Mouse (Mus musculus) lung, postnatal 14 days (tissue): Measurements from ENCODE around the gene Camk1.
"Not testable (repeated sequence)": the region's sequence is repeated elsewhere in the genome, so short reads cannot be mapped to it uniquely, and the experiment has no call there.

ENCODE experiments used
- DNase-seq: peaks from one replicate; pipeline ENCODE4 v3.0.0; 2021

The Camk1 gene

DNA sequence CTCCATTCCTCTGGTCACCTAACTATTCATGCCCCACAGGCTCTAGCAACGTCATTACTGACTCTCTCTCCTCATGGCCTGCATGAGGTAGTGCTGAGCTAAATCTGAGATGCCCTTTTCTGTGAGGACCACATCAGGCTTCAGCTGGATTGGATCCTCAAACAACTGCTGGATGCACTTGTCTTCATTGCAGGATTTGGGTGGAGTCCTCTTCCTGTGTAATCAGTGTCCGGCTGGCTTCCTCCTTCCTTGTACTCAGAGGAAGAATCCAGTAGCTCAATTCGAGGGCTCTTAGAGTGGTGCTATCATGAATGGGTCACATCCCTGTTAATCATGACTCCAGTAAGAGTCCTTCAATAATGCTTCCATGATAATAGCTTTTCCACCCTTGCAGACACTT is 9.9 kb upstream of the Camk1 start:
- DNase-seq = no peak

DNA sequence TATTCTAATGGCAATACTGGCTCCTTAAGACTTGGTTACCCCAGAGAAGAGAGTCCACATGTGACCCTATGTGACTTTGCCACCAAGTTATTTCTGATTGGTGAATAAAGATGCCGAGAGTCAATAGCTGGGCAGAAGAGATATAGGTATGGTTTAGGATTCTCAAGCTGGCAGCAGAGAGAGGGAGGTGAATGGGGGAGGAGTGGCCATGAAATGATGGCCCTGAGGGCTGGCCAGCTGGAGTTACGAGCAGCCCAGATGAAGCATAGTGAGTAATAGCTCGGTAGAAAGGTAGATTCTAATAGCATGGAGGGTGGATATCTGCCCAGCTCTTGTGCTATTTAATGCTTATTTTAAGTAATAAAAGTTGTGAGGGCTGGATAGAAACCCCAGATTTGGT is 9.0 kb upstream of the Camk1 start:
- no peak for DNase-seq

DNA sequence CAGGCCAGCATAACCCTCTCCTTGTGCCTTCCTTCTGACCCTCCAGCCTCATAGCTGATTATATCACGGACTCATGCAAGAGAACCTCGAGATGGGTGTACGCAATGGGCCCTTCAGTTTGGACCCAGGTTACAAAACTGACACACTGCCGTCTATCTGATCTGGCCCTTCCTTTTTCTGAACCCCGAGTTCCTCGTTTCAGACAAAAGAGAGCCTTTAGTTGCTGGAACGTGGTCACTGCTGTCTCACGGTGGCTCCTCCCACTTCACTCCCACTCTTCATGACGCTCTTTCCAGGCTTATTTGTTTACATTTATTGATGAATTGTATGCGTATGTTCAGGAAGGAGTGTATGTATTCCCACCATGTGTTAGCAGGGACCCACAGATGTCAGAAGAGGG is 7.9 kb upstream of the Camk1 start:
- DNase-seq = no peak

DNA sequence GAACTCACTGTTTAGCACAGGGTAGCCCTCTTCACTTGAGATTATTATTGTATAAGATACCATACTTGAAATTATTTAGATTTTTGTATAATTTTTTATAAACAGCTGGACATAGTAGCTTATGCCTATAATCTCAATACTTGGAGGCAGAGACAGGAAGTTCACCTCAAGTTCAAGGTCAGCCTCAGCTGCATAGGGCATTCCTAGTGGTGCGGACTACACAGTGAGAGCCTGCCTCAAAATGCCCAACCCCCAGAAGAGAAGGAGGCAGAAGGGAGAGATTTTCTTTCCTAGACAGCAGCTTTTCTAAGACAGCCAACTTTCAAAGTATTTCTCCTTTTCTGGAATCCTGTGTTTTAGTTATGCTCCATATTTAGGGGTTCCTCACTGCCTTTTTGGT is 7.4 kb upstream of the Camk1 start:
- no peak for DNase-seq

DNA sequence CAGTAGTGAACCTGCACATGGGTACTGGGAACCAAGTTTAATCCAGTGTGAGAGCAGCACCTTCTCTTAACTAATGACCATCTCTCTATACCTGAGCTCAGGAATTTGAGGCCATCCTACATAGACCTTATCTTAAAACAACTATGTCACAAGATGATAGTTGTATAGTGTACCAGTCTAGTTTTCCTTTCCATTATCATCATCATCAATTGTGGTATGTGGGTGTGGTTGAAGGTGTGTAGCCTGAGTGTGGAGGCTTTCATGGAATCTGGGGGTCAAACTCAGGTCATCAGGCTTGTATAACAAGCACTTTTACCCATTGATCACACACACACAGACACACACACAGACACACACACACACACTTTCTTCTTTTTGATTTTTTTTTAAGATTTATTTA is 6.8 kb upstream of the Camk1 start:
- DNase-seq = no peak

DNA sequence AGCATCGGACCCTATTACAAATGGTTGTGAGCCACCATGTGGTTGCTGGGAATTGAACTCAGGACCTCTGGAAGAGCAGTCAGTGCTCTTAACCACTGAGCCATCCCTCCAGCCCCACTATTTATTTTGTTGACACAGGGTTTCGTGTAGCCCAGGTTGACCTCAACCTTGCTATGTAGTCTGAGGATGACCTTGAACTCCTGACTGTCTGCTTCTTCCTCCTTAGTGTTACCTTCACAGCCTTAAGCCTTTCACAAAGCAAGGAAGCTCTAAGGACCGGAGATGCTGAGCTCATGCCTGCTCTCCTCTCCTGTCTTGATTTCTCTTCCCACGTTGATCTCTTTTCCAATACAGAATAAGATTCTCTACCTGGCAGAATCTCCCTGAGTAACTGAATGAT is 3.1 kb upstream of the Camk1 start:
- no peak for DNase-seq

DNA sequence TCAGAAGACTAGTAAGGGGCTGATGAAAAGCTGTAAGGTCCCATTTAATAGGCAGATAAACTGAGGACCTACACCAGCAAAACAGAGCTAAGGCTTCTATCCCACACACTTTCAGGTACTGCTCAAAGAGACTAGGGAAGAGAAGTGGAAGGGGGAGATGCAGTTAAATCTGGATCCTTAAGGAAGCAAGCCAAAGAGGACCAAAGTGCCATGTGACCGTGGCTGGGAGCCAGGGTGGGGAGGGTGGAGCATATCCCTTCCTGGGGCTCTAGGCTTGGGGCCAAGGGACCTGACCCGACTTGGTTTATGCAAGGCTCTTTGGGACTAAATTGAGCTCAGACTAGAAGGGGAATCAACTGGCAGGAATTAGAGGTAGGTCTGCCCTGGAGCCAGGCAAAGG is 537 bp upstream of the Camk1 start:
- DNase-seq = peak; percentile 89

DNA sequence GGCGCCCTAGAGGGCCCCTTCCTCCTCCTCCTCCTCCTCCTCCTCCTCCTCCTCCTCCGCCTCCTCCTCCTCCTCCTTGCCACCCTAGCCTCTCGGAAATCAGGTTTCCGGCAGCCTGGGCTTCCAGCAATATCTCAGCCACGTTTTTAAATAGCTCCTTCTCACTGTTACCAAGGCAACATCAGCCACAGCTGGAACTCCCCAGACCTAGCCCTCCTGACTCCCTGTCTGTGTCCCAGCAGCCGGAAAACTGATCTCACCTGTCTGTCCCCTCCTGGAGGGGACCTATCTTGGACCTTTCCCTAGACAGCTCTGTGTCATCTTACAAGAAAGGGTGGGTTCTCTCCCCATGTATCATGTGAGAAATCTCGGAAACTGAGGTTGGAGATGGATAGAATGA is 1.5 kb downstream of the Camk1 start:
- no peak for DNase-seq

DNA sequence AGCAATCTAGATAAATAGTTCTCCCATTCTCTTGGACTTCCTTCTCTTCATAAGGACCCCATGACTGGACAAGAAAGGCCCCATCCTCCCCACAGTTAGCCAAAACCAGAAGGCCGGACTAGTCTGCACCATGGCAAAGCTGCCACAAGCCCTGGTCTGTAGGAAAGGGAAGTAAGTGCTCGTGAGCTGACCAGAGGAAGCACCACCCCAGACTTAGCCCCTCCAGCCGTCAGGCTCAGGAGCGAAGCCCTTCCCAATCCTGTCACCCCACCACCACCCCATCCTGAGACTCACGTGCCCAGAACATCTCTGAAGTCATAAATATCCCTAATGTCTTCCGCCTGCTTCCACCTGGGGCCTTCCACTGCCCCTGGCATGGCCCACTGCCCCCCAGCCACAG is 2.2 kb downstream of the Camk1 start:
- DNase-seq = no peak

DNA sequence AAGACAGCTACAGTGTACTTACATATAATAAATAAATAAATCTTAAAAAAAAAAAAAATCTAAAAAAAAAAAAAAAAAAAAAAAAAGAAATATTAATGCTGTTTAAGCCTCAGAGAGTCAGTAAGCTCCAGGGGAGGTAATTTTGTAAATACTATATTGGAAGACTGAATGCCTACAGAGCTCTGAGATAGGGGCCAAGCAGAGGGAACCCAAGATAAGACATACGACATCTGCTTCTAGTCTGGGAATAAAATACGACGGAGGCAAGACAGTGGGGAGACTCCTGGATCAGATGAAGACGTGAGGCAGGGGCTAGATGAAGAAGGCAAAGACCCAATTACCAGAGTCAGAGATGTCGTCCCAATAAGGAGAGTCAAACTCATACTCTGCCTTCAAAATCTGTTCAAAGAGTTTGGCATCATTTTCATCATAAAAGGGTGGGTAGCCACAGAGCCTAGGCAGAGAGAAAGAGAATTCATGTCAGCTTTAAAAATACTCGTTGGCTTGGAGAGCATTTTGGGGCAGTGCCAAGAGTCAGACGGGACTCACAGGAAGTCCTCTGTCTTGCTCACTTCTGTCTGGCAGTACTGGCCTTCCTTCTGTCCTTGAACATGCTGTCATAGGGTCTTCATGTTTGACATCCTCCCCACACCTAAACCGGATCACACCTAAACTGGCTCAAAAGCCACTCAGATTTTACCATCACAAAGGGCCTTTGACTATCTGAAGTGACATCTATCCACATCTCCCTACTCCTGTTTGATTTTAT is 6.7 kb downstream of the Camk1 start:
- peak; percentile 39 for DNase-seq

DNA sequence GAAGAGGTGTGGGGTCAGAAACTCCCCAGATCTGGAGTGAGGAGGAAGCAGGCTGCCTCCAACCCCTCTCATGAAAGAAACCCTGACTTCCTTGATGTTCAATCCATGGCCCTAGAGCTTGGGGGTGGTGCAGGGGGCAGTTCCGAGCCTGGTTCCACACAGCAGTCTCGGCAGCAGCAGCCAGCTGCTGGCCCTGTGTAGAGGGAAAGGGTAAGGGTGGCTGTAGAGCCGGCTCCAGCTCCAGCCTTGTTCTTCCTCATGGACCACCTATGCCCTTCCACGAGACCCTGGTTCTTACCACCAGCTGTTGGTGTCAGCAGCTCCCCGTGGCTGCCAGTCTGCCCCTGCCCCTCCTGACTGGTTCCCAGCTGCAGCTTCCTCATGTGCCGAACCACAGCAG is 9.6 kb downstream of the Camk1 start:
- DNase-seq = no peak

DNA sequence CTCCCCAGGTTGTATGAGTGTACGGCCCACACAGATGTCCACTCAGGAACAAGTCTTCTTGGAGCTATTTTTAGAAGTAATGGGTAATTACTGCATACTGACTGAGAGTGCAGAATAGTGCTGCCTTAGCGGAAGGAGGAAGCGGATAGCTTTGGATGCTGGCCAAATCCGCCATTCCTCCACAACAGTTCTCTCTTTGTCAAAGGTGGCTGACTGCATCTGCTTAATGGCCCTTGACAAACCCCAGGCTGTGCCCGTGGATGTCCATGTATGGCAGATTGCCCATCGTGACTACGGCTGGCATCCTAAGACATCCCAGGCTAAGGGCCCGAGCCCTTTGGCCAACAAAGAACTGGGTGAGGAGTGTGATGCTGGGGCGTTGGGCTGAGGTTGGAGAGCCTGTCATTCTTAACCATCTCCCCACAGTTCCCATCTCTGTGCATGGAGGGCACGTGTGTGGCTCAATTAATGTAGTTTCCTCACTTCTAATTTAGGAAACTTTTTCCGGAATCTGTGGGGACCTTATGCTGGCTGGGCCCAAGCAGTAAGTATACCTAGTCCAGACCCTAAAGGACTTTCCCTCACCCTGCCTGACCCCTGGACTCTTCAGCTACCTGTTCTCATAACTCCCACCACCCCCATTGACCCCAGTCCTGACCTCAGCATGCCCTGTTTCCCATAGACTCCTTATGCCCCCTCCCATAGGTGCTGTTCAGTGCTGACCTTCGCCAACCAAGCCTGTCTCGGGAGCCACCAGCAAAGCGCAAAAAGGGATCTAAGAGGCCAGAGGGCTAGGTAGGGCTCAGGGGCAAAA is 10.4 kb downstream of the Camk1 start:
- peak; percentile 62 for DNase-seq

DNA sequence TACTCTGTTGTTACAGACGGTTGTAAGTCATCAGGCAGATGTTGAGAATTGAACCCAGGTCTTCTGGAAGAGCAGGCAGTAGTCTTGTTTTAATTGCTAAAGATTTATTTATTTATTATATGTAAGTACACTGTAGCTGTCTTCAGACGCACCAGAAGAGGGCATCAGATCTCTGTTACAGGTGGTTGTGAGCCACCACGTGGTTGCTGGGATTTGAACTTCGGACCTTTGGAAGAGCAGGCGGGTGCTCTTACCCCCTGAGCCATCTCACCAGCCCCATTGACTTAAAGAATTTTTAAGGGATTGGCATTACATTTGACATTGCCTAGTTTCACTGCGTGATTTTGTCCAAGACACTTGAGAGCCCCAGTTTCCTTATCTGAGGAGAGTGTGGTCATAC is 11.1 kb downstream of the Camk1 start:
- DNase-seq = not testable (repeated sequence)

DNA sequence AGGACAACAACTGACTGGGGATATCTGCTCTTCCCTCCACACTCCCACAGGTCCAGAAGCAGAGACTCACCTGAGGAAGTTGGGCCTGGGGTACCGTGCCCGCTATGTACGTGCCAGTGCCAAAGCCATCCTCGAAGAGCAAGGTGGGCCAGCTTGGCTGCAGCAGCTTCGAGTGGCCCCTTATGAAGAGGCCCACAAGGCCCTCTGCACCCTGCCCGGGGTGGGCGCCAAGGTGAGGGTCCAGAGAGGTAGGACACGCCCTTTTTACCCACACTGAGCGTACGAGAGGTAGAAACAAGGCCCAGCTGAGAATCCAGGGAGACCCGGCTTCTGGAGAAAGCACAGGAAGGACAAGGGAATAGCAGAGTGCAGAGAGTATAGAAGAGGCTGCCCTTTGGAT is 12.1 kb downstream of the Camk1 start:
- DNase-seq = no peak

DNA sequence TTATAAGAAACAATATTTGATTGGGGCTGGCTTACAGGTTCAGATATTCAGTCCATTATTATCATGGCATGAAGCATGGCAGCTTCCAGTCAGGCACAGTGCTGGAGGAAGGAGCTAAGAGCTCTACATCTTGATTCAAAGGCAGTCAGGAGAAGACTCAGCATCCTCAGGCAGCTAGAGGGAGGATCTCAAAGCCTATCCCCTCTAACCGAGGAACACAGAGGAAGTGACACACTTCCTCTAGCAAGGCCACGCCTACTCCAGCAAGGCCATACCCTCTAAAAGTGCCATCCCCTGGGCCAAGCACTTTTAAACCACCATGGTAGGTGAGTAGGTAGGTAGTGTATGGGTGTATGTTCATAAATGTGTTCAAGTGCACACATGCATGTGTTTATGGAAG is 13.2 kb downstream of the Camk1 start:
- DNase-seq = no peak

DNA sequence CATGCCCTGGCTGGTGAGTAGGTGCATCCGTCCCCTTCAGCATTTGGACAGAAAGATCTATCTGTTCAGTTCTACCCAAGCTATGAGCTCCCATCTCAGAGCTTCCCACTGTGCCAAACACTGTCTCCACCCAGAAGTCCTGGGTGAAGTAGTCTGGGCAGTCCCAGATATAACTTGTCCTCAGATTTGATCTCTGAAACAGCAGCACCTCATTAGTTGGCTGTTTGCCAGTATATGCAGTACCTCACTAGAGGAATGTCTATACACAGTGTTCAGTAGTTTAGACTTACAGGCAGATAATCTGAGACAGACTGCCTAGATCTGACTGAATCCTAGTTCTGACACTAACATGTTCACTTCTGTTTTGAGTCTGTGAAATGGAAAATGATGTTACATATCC is 14.4 kb downstream of the Camk1 start:
- DNase-seq = no peak

DNA sequence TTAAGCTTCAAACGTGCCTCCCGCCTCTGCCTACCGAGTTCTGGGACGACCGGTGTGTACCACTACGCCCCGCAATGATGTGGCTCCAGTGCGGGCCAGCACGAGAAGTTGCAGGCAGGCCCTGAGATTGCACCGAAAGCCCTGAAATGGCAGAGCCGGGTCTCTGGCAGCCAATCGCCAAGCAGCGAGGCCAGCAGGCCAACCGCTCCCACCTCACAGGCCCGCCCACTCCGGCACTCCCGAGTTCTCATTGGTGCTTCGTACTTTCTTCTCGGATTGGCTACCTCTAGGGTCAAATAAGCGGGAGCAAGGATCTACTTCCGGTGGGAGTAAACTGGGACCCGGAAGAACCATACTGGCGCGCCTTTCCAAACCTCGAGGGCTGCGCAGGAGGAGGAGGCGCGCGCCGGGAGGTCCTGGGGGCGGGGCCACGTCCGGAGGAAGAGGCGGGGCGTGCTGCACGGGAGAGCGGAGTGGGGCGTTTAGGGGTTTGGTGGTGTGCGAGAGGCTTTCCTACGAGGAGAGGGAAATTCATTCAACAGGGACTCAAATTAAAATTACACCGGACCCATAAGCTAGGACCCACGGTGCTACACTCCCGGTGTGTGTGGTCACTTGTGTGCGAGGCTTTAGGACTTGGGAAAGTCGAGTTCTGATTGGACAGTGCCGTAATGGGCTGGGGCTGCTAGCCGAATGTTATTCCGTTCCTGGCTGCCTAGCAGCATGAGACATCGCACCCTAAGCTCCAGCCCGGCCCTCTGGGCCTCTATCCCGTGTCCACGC is 17.1 kb downstream of the Camk1 start, which contains the start of gene Ogg1:
Gene Ogg1, plus strand, starts transcription at position 440 of the 783 bp plus-strand sequence.
- DNase-seq = peak; percentile 96

DNA sequence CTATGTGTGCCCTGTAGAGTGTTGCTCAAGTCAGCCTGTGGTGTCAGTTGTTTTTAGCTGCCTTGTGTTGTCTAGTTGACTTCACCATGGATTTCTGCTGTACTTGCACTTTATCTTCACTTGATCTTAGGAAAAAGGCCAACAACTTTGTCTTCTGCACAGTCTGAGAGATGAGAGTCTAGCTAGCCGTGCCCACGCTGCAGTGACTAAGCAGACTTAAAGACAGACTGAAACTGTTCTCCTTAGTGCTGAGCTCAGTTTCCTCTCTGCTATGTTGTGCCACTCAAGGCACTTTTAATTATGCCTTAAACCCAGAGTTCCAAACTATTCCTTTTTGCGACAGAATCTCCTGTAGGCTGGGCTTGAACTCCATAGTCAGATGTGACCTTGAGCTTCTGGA is 27.8 kb downstream of the Camk1 start:
- no peak for DNase-seq

DNA sequence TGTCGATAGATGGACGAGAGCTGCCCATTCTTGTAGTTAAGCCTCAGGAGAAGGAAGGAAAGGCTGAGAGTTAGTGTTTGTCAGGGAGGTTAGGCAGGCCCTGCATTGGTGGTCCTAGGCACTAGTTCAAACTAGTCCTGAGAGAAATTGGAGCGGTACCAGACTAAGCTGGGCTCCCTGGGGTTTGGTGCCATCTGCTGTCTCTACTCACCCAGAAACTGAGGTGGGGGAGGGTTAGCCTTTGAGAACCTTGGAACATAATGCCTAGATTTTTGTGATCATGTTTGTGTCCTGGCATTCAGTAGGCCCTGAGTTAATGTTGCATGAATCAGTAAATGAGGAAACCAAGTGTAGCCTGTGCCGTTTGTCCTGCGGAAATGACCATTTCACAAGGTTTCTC is 35.6 kb downstream of the Camk1 start:
- DNase-seq = no peak

DNA sequence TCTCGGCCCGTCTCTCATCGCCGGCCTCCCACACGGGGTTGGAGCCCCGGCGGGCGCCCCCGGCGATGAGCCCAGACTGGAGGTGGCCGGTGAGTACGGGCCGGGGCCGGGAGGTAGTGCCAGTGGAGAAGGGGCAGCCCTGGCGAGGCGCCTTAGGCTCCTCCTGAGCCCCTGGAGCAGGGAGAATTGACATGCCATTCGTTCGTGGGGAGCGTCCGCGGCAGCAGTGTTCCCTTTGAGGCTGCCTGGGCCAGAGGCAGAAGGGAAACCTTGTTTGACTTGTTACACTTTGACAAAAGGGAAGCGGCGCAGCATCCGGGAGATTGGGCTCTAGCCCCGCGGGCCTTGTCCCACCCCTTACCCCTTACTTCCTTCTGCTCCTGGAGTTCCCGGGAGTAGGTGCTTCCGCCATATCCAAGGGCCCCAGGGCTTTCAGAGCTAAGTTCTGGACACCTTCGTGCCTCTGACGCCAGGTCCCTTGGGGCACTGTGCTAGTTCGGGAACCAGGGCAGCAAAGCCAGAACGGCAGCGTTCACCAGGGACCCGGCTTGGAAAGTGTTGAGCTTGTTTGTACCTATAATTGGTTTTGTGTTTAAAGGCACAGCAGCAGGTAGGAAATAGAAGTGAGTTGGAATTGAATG is 36.2 kb downstream of the Camk1 start:
- peak; percentile 55 for DNase-seq

DNA sequence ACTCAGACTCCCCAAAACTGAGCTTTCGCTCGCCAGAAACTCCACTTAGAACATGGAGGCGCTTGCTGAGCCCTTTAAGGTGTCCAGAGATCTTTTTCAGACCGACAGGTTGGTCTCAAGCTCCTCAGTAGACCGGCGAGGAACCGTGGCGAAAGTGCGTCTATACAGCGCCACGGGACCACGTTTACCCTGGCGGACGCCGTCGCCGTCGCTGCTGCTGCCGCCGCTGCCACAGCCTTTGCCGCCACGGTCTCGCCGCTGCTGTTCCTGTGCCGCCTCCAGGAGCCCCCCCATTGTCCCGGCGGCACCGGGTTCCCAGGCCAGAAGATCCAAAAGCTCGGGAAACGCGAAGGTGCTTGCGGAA is 36.8 kb downstream of the Camk1 start, which contains the start of gene Brpf1:
Gene Brpf1, plus strand, starts transcription at position 152 of the 364 bp plus-strand sequence.
- no peak for DNase-seq

DNA sequence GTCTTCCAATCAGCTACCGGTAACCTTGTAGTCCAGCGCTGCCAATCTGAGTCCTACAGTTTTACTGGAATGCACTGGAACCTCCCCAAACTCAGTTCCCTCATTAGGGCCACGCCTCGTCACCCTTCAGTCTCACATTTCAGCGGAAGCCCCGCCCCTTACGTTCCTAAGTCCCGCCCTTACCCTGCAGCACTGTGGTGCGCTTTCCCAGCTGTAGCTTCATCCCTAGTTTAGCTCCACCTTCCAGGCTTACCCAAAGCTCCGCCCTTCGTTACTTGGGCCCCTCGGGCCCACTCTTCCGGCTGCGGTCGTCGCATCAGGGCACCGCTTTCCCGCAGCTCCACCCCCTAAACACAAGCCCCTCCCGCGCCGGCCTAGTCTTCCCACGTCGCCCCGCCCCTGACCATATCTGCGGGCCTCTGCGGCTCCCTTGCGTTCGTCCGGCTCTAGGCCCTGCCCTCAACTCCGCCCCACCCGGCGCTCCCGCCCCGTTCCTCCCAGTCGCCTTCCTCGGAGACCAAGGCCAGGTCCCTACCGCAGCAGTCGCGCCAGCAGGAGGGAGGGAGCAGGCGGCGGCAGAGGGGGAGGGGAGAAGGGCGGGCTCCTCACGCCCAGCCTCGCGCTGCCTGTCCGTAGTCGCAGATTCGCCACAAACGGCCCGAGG is 37.3 kb downstream of the Camk1 start:
- DNase-seq = peak; percentile 100

DNA sequence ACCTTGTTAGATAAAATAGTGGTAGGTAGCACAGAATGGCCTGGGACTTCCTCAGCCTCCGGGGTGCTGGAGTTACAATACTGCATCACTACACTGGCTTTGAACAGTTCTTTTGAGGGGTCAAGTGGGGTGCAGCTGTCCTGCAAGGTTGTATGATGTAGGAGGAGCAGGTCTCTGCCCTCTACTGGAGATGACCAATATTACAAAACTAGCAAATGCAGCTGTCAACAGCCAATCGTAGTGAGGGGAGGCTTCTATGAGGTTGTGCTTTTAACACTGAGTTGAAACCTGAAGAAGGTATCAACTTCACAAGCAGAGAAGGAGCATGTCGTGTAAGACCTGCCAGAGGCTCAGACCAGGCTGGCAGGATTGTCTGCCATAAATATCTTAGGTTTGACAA is 41.5 kb downstream of the Camk1 start:
- DNase-seq = peak; percentile 21
